Mouse (Mus musculus) heart, adult 8-10 months (tissue): ENCODE results near the gene Bhlhe40. TPM values are rescaled to one million over a fixed set of nuclear protein-coding genes. Genes with fewer than 3 reads are reported as not detected.

Experiments used
- DNase-seq: peaks from one replicate; pipeline ENCODE4 v3.0.0; 2022; ENCODE audit warnings: low spot score
- total RNA-seq, 4 experiments: library from RNA; stranded (reverse); gene quantifications; 2 replicates each; pipeline ENCODE4 v1.2.4; 2022

The Bhlhe40 gene
- total RNA-seq, 4 experiments from 2014 or later, result 48.6 to 66.7 (median 51.4) TPM

DNA sequence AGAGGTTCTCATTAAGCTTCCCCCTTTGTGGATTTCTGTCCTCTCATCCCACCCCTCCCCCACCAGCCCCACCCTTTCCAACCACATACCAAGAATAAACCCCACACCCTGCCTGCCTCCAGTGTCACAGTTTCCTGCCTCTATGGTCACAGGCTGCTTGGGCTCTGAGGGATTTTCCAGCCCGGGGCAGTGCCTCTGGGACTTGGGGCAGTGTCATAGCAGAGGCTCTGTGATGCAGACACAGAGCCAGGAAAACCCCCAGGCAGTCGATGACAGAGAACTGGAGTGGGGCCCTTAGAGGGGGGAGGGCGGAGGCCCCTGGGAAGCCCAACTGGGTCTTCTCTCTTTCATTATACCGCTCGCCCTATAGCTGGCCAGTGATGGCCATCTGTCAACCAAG is 27.9 kb downstream of the Bhlhe40 start:
- no peak for DNase-seq

DNA sequence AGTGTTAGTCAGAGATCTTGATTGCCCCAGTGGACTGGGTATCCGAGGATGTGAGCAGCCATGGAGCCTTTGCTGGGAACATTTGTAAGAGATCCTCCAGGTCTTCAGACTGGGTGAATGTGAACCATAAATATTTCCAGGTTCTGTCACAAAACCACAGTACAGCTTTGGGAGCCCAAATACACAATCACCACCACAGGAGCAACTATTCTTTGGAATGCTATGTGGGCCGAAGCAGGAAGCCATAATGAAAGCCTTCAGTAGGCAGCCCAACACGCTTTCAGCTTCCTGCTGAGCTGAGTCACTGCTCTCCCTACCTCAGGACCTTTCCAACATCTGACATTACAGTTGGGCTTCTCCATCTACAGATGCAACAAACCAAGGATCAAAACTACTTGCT is 32.6 kb downstream of the Bhlhe40 start:
- no peak for DNase-seq

DNA sequence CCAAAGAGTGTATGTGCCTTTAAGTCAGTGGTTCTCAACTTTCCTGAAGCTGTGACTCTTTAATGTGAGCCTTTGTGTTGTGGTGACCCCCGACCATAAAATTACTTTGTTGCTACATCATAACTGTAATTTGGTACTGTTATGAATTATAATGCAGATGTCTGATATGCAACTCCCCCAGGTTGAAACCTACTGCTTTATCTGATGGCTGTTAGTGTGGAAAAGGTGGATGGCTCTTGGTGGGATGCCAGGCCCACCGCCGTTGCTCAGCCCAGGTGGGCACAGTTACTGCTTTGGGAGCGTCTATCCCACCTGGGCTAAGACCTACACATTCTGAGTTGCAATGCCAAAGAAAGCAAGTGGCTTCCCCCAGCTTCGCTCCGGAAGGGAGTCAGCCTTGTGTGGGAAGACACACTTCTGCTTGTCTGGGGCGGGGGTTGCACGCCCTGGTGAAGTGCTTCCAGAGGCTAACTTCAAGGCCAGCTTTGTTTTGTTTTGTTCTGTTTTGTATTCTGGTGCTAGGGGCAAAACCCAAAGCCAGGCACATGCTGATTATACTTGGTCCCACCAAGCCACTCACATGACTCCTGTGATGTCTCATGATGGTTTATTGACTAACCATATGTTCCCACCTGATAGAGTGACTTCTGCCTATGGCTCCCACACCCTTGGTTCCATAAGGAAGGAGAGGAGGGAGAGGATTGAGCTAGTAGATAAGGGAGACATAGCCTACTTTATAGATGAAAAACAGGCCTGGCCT is 34.7 kb downstream of the Bhlhe40 start:
- DNase-seq, result no peak

DNA sequence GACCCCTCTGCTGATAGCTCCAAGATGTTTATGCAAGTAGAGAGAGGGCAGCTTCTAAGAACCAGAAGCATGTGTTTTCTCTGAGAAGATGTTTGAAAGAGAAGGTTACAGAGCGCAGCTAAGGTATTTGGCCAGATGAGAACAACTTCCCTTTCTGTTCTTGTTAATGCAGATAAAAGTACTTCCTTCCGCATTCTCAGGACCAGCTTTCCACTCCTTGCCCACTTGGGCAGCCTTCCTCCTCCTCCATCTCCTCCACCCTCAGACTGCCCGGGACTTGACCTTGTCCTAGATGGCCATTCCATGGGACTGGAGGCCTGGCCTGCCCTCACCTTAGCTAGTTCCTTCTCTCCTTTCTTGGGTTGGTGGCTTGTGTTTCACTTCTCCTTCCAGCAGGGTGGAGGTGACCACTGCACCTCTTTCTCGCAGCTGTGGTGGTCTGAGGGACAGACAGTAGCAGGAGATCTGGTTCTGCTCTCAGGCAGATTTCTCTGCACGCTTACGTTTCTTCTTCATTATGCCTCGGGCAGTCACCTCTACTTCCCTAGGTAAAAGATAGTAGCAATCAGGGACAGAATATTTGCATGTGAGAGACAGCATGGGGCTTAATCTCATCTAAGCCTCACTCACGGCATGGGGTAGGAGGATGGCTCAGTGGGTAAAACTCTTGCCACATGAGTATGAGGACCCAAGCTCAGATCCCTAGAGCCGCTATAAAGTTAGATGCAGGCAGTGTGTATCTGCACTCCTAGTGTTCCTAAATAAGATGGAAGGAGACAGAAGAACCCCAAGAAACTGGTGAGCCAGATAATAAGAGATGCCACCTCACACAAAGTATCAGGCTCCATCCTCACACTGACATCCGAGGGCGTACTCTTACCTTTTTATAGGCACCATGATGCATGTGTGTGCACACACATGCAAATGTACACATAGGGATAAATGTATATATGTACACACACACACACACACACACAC is 35.7 kb downstream of the Bhlhe40 start:
- DNase-seq, result no peak

DNA sequence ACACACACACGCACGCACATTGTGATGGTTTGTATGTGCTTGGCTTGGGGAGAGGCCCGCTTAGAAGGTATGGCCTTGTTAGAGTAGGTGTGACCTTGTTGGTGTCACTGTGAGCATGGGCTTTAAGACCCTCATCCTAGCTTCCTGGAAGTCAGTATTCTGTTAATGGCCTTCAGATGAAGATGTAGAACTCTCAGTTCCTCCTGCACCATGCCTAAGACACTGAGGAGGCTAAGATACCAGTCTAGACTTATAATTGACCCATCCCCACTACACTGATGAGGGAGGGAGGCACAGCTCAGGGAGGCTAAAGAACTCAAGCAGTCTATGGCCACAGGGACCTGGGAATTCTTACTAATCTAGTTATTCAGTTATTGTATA is 36.4 kb downstream of the Bhlhe40 start:
- no peak for DNase-seq

DNA sequence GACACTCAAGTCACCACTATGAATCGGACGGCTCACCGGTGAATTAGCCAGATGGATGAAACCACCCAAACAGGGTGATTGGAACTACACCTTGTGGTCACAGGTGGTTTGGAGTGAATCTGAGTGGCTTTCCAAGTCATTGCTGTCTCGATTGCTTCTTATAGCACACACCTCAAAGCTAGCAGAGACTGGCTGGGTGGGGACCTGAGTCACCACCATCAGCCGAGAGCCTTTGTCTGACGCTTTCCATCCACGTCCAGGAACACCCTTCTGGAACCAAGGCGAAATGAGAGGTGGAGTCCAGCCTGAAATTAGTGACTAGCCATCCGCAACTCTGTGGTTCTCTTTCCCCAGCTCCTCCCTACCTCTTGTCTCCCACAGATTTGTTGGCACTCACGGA is 36.9 kb downstream of the Bhlhe40 start:
- DNase-seq, result no peak

DNA sequence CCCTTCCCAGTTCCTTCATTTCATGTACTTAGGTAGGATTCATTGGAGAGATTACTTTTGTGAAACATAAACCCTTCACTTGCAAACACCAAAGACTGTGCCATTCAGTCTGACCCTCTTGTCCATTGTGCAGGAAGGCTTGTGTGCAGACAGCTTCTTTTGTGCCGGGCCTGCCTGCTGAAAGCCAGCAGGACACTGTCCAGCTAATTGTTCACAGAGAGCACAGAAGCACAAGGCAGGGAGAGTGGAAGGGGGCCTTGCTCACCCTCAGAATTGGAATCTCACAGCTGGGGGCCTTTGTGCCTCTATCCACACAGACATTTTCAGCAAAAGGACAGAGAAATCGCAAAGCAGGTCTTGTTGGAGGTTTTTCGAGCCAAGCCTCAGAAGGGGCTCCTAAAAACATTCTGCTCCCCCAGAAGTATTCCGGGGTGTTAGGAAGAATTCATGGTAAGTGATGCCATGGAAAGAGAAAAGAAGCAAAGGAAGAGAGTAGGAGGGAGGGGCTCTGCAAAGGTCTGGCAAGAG is 38.0 kb downstream of the Bhlhe40 start:
- no peak for DNase-seq

DNA sequence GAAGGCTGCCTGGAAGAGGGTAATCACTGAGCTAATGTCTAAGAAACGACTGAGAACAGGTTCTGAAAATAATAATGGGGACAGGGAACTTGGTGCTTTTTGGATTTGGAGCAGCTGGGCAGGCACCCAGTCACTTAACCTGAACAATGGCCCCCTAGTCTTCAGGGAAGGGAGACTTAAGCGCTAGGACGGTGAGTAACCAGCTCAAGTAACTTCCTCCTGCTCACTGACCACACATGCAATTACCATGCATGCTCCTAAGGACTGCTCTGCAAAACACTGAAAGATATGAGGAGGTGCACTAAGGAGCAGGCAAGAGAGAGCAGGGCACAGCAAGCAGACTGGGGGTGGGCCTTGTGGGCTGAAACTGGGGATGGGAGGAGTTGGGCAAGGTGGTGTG is 39.2 kb downstream of the Bhlhe40 start:
- no peak for DNase-seq

DNA sequence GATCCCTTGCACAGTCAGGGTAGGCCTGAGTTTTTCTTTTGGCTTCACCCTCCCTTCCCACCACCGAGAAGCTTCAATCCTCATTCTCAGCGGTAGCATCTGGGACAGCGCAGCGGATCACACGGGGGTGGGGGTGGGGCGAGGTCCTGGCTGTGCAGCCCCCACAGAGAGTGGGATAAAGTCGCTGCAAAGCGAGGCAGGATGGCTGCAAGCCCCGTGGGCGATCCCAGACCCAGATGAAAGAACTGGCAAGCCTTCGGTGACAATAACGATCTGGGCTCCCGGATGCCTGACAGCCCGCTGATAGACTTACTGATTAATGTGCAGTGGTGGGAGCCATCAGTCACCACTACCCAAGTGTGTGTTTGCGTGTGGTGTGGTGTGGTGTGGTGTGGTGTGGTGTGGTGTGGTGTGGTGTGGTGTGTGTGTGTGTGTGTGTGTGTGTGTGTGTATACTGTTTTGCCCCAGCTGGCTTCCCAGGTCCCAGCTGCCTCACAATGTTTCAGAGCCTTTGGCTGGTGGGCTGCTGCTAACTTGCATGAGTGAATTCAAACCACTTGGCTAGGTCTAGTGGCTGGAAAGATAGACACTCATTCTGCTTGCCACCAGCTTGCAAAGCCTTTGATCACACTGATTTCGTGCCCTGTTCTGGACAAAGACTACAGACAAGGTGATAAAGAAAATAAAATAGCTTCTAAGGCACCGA is 40.4 kb downstream of the Bhlhe40 start:
- DNase-seq, result no peak

DNA sequence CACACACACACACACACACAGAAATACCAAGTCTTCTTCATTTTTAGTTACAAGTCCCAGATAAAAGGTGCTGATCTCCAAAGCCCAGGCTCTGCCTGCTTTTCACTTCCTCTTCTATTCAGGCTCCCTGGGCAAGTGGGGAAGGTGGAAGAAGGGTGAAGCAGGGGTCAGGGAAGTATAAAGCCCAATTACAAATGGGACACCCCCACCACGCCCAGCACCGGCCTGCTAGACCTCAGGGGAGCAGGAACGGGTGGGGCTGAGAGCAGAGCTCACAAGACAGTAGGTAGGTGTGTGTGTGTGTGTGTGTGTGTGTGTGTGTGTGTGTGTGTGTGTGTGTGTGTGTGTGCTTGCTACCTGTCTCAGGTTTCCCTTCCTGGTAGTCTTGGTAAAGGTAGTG is 42.2 kb downstream of the Bhlhe40 start:
- no peak for DNase-seq

DNA sequence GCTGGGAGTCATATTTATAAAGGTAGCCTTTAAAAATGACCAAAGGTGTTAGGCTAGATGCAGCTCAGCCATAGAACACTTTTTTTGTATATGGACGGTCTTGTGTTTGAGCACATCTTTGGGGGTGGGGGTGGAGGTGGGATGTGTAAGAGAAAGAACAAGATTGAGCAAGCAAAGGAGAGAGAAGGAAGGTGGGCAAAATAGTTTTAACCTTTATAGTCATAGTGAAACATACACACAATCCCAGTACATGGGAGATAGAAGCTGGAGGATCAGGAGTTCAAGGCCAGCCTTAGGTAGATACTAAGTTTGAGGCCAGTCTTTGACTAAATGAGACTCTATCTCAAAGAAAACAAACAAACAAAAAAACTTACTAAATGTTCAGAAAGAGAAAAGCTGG is 42.7 kb downstream of the Bhlhe40 start:
- no peak for DNase-seq

DNA sequence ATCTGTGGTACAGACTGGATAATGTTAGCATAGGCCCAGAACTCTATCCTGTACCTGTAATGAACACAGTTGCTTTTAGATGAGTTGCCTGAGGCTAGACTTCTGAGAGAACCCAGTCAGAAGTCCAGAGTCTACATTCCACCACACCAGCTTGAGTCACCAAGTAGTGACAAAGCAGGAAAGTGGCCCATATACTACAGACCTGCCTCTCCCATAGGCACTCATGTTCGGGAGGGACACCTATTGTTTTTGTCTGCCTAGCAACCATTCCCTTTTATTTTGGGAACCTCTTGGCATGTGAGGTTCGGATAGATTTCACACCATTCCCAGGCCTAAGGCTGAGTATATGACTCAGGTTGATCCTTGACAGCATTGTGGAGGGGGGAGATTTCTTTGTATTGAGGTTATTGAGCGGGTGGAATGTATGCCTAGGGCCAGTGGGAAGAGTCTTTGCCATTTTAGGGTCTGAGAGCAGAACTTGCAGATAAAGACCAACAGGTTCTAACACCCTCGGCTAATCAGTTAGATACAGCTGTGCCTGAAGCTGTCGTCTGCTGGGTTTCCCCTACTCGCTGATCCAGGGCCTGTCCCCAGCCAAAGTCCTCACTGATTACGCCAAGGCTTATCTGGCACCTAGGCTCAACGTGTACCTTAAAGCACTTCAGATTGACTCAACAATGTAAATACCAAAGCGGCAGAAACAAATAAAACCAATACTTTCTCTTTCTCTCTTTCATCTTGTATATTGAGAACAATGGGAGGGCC is 44.1 kb downstream of the Bhlhe40 start:
- no peak for DNase-seq

DNA sequence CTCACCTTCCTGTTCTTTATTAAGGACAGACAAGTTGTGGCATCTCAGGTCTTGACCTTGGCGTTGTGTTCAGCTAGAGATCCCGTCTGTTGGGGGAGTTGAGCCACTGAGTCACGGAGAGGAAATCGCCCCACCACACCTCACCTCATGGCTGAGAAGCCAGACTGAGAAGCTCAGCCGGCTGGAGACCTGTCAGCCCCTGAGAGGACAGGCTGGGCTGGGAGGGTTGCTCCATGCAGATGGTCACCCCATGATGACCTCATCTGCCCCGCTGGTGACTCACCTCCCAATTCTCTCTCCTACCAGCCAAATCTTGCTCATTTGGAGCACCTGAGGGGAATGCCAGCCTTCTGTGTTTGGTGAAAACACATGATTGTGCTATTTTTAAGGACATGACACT is 45.5 kb downstream of the Bhlhe40 start:
- DNase-seq, result no peak

DNA sequence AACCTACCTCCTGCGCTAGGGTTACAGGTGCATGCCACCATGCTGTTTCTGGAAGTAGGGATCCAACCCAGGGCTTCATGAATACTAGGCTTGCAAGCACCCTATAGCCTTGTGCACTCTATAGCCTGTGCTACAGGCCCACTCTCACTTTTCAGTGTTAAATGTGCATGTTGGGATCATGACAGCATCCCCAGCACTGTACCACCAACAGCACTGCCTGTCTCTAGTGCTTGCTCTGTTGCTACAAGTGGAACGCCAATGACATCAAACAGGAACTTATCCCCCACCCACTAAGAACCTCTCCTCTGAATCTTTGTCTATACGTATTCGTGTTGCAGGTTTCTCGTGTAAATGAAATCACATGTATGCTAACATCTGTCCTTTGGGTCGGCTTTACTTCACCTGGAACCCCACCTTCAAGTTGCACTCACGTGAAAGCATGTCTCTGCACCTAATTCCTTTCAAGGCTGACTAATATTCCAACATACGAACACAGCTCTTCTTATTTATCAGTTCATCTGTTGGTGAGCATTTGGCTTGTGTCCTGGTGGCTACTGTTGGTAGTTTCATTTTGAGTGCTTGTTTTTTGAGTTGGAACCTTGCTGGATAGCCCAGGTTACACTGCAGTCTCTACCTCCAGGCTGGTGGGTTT is 46.7 kb downstream of the Bhlhe40 start:
- no peak for DNase-seq

DNA sequence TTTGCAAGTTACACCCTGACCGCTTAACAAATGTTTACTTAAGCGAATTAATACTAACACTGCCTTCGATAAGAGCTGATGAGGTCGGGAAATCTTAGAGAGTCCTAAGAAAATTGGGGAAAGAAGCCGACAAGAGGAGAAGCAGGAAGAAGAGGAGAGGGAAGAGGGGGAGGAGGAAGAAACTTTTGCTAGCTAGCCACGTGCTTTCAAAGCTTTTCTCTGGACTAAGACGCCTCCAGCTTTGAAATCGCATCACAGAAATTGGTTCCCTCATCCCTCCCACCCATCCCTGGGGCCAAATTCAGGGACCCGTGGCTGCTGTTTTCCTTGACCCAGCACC is 48.7 kb downstream of the Bhlhe40 start:
- peak; percentile 10 for DNase-seq

DNA sequence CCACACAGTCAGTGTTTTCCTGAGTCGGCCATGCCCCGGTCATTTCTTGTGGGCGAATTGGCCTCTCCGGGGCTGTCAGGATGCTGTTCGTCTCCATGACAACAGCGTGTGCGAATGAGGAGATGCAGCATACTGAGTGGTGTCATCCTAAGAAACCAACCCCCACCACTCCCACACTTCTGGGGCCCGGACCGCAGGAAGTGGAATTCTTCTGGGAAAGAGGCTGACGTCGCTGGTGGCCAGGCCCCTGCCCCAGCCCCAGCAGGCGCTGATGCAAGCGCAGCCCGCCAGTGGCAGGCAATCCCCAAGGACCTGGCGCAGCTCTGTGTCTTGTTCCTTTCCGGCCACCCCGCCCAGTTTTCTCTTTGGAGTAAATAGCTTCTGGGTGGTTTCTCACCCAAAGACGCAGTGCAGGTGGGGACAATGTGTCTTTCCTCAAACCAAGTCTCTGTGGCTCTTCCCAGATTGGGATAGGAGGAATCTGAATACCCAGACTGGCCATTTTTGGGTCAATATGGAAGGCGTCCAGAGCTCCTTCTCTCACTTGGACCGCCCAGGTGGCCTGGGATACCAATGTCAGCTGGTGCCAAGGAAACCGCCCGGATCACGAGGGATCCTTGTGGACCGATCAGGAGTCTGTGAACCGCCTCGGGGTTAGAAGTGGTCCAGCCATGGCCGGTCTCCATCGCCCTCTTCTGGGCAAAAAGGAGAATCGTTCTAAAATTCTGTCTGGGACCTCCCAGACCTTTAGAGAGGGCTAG is 49.2 kb downstream of the Bhlhe40 start:
- DNase-seq, result peak; percentile 86

DNA sequence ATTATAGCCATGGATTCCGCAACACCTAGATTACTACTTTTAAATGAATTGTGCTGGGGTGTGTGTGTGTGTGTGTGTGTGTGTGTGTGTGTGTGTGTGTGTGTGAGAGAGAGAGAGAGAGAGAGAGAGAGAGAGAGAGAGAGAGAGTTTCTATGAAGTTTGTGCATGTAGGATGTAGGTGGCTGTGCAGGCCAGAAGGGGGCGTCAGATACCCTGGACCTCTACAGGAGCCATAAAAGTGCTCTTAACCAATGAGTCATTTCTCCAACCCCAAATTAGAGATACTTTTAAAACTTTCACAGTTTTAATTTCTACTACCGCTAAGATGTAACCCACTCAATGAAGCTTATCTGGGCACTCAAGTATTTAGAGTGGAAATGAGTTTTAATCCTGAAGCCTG is 50.2 kb downstream of the Bhlhe40 start:
- no peak for DNase-seq

DNA sequence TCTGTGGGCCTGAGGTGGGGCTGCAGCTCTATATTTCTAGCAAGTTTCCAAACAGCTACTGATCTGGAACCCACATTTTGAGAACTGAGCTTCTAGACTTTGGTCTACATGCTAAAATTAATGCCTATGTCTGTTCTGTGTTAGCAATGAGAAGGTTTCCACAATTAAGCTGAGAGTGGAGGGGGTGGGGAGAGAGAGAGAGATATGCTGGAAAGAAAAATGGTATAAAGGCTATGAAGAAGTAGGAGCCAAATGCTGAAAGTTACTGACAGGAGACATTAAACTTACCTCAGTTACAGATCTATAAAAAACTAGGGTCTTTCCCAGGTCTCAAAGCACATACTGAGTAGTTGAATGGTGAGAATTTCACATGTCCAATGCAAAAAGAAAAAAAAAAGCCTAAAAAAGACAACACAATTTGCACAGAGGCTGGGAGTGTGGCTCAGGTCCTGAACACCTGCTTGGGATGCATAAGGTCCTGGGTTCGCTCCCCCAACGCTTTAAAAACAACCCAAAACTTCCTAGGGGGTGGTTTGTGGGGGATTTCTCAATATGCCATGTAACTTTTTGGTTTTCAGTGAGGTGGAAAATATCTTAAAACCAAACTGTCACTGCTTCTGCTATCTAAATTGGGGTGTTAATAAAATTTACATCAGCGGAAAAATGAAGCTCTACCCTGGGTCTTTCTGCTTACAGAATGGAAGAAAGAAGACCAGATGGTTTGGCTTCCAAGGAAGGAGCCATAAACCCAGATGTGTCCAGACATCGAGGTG is 50.9 kb downstream of the Bhlhe40 start:
- no peak for DNase-seq

DNA sequence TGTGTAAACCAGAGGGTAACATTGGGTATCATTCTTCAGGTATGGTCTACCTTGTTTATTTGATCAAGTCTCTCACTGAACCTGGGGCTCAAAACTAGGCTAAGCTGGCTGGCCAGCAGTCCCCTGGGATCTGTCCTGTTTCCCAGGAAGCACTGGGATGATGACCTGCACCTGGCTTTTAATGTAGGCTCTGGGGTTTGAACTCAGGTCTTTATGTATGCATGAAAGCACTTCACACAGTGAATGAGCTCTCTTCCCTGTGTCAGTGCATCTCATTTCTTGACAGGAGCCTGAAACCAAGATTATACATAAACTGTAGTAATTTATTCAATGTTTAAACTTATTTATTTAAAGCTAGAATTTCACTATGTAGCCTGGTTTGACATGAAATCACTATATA is 51.7 kb downstream of the Bhlhe40 start:
- no peak for DNase-seq
